Mouse (Mus musculus) kidney, adult 9 months (tissue): ENCODE results near the gene Ccdc28b.

Experiments used
- DNase-seq: peaks from one replicate; pipeline ENCODE4 v3.0.0; 2022

The Ccdc28b gene

DNA sequence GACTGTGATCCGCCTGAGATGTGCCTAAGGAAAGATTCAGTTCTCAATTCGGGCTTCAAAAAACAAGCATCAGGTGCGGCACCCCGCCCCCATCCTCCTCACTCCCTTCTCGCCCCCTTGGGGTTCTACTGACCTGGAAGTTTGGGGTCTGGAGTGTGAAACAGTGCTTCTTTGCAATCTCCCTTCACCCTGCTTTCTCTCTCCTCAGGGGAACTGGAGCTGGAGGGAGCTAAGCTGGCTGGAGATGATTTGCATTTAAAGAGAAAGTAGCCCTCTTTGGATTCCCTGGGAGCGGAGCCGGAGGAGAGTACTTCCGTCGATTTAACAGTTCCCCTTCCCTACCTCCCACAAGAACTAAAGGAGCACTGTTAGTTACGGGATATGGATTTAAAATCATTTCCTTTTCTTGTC is at the start of gene Ccdc28b:
TSS of gene Ccdc28b (minus strand) at position 267 of the 411 bp plus-strand sequence.
- peak; percentile 69 for DNase-seq

DNA sequence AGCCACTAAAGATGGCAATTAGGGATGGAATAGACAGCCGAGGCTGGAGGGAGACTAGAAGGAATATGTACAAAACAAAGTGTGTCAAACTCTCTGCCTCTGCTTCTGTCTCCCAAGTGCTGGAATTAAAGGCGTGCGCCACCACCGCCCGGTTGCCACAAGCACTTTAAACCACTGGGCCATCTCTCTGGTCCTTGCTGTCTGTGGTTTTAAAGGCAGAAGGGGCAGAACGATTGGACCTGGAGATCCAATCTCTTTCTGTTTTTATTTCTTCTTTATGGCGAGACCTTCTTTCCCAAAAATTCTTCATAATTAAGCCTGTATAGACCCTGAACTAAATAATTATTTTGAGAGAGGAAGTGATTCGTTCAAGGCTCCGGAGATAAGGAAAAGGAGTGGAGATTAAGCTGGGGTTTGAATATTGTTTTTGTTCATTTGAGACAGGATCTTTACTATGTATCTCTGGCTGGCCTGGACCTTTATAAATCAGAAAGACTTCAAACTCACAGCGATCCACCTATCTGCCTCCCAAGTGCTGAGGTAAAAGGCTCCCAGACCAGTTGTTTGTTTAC is 49.2 kb upstream of the Ccdc28b start:
- no peak for DNase-seq

DNA sequence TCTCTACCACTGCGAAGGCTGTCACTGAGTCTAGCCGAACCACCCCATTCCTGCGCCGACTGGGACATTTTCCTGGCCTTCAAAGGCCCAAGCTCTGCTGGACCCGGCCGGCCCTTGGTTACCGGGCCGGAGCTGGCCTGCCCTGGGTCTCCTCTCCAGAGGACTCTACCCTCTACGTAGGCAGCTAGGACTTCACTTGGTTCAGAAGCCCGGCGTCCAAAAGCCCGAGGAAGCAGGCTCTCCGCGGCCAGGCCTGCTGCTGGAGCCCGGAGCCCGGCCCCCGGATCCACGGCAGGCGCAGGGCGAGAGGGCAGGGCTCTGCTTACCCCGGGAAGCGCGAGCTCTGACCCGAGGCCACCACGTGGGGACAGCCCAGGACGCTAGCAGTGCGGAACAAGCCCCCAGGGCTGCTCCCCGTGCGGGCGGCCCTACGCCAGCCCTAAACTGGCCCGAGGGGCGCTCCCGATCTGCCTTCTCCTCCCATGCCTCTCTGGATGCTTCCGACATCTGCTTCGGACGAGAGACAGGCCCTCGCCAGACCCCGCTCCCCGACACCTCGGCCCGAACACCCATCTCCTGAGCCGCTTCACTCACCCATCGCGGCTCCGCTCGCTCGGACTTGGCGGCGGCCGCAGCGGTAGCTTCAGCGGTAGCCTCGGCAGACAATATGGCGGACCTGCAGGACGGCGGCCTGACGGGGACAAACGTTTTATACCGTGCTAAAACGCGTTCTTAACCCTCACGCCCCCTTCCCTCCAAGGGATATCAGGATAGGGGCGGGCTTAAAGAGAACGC is 48.5 kb upstream of the Ccdc28b start, which contains the start of gene Kpna6:
TSS of gene Kpna6 (minus strand) at position 685 of the 795 bp plus-strand sequence.
- peak; percentile 93 for DNase-seq

DNA sequence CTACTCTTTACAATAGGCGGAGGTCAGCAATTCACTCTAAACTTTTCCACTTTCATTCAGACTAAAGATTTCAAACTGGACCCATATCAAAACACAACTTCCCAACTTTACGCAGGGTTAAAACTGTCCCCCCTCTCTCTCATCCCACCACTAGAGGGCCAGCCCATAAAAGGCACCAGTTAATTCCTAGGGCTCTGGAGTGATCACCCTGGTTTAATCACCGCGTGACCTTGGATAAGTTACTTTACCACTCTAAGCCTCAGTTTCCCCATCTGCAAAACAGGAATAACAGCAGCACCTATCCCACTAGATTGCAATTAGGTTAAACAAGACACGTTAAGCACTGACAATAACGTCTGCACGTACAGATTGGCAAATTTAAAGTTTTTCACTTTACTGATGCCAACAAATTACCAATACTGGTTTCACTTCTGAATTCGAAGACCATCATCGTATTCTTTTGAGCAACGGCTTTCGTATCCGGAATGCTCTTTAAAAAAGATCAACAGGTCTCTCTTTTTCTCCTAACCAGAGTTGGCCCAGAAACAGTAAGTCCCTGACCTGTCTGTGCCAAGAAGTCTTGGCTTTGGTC is 47.8 kb upstream of the Ccdc28b start:
- peak; percentile 76 for DNase-seq

DNA sequence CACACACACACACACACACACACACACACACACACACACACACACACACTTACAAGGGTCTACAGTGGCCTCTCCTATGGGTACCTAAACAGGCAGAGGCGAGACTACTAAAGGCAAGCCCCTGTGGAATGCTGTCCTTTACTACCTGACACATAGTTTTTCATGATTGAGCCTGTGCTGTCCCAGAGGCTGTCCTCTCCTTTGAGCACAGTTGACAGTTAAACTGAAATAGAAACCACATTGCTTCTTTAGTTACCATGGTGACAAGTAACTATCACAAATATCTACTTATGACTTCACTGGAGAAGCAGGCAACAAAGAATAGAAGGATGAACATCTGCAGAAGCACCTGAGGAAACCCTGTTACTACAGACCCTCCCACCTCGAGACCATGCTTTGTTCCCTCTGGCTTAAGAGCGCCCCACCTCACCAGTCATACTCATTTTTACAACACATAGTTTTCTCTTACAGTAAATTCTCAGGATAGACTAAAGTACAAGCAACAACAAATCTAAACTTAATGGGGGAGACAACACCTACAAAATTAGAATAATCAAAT is 38.6 kb upstream of the Ccdc28b start:
- no peak for DNase-seq

DNA sequence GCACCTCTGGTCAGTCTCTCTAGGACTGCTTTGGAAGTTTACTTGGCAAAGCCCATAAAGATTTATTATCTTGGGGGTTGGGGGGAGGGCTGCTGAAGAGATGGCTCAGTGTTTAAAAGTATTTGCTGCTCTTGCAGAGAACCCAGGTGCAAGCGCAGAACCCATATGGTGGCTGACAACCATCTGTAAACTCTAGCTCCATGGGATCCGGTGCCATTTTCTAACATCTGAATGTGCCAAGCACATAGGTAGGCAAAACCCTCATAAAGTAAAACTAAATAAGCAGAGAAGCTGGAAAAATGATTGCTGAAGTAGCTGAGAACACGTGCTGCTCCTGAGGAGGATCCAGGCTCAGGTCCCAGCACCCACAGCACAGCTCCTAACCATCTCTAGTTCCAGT is 37.8 kb upstream of the Ccdc28b start:
- DNase-seq, result no peak

DNA sequence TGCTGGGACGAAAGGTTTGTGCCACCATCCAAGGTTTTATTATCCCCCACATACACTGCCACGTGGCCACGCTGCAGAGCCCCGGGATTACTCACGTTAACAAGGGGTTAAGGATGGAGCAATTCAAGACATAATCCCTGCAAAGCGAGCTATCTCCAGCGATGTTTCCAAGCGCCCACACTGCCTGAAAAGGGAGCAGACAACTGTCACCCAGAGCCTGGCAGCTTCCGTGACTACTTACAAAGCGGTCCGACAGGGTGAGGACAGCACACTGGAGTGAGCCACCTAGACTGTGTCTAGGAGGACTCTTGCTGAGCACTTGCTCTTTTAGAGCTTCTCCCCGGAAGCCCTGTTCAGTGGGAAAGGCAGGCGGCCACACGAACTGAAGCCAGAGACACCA is 31.0 kb upstream of the Ccdc28b start:
- DNase-seq, result no peak

DNA sequence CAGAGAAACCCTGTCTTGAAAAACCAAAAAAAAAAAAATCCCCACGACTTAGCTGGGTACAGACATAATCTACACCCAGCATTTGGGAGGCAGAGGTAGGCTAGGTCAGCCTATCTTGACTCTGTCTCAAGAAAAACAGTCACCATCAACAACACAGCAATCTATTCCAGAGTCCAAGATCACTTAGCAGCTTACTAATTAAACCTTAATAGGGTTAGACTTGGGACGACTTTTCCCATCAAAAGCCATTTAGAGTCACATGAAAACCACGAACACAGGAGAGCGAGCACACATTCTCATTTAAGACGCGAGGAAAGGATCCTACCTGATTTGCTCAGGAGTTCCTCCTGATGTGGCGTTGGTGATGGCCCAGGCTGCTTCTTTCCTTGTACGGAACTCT is 26.6 kb upstream of the Ccdc28b start:
- peak; percentile 67 for DNase-seq

DNA sequence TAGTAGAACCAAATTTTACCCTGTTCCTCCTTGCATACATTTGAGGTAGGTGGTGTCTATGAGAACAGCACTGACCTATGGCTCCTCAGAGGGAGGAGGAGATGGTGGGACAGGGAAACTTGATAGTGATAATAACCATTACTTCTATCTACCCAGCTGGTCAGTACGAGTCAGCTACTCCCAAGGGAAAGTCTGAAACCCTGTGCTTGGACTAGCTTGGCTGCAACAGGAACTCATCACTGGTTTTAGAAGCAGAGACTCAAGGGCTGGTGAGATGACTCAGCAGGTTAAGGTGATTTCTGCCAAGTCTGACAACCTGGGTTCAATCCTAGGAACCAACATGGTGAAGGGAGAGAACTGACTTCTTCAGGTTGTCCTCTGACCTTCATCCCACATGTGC is 24.9 kb upstream of the Ccdc28b start:
- DNase-seq, result no peak

DNA sequence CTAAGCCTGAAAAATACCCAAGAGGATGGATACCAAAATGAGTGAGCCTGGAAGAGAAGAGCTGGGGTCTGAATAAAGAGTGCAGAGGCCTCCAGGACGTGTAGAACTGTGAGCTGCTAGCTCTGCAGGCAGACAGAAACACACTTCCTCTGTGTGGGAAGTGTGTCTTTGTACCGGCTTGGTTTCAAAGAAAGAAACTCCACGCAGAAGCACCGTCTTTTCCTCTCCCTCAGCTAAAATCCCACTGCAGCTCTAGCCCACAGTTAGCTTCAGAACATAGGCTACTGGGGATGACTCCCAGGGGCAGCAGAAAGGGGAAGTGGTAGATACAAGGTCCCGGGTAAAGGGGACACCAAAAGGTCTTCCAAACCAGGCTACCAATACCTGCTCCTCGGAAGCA is 21.5 kb upstream of the Ccdc28b start:
- DNase-seq, result no peak

DNA sequence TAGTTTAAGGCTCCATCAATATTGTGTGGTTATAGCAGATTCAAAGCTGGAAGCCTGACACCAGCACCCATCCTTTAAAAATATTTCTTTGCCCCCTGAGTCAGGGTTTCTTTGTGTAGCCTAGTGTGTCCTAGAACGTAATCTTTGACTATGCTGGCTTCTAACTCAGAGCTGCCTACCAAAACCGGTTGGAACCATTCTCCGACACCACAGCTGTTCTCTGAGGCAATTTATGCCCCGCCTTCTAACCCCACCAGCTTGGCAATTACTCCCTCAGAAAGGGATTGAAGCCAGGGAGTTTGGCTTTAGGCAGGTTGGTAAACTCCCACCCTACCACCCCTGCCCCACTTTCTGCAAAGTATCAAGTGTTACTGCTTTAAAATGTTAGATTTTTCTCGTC is 18.0 kb upstream of the Ccdc28b start:
- DNase-seq, result peak; percentile 42

DNA sequence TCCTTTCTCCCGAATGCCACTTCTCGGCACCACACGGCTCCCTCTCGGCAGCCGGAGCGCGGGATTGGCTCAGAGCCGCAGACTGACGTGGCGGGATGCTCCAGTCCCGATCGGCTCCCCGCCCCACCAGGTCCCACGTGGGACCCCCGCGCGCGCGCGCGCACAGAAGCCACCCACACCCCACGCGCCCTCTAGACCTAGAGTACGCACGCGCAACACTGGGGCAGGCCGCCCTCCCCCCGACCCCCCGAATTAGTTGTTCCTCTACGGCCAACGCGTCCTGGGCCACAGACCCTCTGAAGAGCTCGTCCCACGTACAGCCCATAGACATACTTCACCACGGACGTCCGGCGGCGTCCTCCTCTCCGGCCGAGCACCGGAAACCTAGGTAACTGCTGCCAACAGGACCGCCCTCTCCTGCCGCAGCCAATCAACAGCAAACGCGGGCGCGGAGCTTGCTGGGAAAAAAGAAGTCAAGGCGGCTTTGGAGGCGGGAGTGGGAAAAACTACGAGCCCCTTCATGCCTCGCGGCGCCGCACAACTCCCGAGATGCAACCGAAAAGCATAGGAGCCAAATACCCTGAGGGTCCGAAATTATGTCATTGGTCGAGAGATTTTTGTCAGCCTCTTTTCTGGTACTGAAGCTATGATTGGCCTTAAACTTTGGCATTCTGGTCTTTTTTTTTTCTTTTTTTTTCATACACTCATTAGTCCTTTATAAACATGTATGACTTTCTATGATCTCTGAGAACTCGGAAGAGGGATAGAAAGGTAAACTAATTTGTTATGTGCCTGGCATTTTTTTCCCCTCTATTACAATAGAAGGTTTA is 17.1 kb upstream of the Ccdc28b start, which contains the start of gene Txlna:
TSS of gene Txlna (minus strand) at position 428 of the 830 bp plus-strand sequence.
- peak; percentile 98 for DNase-seq

DNA sequence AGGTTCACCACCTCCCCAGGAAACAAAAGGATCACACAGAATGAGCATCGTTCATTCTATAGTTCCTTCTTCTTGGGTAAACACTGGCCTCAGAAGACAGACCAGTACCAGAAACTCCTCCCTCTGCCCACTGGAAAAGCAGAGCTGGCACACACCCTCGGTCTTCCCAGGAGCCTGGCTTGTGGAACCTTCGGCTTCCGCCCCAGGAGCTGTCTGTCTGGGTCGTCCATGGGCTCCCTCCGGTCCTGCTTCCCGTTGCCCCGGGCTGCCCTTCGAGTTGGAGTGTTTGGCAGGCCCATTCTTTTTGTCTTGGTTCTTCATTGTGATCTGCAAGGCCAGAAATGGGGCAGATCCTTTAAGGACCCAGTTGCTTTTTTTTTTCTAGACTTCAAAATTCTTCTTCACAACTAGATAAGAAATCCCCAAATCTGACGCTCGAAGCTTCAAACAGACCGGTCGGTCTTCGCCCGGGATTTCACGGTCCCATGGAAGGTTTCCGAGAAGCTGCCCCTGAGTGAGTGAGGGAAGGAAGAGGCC is 16.4 kb upstream of the Ccdc28b start:
- DNase-seq, result peak; percentile 48

DNA sequence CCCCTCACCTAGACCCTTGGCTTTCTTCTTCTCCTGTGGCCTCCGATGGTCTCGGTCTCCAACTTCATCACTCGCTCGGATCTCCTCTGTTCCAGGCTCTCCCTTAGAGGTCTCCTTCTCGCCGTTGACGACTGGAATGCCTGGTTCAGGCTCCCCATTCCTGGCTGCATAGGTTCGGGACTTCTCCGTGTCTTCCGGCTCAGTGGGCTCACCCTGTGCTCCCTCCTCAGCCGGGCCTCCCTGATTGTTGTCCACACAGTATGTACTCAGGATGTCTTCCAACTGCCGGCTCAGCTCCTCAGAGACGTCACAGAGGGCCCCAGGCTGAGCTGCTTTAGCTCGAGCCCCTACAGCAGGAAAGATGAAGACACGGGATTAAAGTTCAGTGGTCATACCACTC is 15.5 kb upstream of the Ccdc28b start:
- DNase-seq, result no peak

DNA sequence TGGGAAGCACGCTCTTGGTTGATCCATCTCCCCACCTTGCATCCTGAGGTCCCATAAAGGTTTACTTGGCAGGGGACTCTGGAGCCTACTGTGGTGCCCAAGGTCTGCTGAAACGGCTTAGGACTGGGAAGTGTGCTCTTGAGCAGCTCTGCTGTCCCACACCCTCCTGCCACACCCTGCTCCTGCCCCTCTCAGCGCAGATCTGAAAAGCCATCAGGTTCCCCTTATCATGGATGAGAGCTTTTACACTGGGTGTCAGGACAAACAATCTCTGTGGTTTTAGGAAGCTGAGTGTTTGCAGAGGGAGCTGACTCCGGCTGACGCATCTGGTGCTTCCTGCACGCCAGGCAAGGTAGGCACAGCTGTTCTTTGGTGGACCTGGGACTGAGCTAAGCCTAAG is 10.1 kb upstream of the Ccdc28b start:
- no peak for DNase-seq

DNA sequence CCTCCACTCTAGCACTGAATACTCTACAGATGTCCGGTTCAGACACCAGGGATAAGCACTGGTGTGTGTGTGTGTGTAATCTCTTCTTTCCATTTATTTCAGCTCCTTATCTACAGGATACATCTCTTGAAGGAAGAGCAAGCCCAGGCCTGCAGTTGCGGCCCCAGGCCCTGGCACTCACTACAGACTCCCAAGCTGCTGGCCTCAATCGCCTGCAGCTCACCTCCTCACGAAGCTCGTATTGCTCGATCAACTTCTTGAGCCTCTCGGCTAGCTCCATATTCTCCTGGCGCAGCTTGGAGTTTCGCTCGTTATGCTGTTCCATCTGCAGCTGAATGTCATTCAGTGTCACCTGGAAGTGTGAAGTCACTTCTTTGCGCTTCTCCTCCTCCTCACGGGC is 8.1 kb upstream of the Ccdc28b start:
- DNase-seq, result no peak

DNA sequence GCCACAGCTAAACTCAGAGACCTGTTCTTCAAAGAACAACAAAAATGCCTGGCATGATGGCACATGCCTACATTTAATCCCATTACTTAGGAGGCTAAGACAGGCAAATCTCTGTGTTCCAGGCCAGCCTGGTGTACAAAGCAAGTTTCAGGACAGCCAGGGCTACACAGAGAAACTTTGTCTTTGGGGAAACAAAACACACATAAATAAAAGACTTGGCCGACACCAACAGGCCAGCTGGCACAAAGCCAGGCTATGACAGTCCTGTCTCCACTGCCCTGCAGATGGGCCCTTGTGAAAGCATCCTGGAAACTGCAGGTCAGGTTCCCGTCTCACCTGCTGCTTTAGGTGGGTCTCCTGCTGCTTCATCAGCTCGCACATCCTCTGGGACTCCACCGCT is 7.2 kb upstream of the Ccdc28b start:
- DNase-seq, result no peak

DNA sequence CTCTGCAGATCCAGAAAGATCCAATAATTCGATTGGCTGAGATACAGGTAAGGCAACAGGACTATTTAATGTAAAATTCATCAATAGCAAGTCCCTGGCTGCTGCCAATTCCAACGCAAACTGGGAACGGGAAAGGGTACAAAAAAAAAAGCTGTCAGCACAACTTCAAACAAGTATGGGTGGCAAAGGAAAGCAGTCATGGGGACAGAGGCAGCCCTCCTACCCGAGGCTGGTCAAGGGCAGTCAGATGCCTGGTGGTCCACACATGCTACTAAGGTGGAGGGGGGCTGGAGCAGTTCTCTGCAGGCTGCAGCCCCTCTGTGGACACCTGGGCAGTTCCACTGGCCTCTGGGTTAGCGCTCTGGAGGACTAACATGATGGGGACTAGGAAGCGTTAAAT is 2.3 kb upstream of the Ccdc28b start:
- no peak for DNase-seq

DNA sequence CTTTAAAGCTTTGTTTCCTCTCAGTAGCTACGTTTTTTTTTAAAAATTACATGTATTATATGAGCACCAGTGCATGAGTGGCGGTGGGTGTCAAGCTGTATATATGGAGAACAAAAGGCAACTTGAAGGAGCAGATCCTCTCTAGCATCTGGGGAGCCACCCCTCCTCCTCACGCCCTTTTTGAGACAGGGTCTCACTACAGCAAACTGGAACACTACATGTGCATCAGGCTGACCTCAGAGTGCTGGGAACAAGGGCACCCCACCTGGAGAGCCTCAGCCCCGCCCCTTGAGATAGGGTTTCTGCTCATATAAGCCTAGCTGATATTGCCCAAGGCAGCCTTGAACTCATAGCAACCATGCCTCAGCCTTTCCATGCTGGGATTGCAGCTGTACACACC is 1.7 kb upstream of the Ccdc28b start:
- DNase-seq, result no peak

DNA sequence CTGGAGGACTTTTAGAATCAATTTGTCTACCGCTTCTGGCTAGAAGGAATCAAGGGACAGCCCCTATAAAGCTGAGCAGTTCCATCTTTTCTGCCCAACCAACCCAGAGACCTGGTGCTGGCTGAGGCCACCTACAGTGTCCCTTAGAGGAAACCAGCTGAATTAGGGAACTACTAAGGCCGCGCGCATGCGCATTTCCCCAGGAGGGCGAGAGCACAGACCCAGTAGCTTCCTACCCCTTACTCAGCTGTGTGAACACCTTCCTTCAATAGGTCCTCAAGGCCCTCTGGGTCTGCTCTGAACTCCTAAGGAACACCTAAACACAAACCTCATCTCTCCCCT is 1.3 kb upstream of the Ccdc28b start:
- peak; percentile 61 for DNase-seq

DNA sequence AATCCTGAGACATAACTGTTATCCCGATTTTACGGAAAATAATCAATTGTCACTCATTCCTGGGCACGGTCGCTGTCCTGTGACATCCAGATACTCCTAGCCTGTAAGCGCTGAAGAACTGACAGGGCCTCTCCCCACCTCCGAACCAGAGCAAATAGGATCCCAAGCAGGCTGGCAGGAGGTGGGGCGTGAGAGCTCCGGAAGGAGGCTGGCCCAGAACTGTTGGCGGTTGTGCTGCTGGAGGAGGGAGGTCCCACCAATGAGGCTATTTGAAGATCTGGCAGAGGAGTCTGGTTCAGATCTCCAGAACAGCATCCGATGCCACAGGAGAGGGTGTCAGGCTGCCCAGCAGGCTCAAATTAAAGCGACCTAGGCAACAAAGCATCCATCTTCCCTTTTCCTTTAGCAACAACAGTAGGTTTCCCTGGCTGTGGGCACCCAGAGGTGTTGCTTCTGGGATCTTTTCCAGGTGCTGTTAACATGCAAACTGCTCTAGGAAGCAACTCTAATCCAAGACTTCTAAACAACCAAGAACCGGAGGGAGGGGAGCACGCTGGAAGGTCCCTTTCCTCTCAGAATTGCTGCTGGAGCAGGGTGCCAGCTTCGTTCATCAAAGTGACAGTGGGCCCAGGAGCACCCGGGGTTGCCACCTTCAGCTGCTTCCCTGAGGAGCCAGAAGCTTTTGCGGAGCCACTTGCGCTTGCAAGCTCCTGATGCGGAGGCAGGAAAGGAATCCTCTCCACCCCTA is 708 bp upstream of the Ccdc28b start:
- DNase-seq, result peak; percentile 90
